Mouse (Mus musculus): ENCODE measurements around the gene Ccdc36.

The Ccdc36 gene

GRCm38 (mm10) chr9:108445125-108445524 is 16.8 kb upstream of the Ccdc36 start:
- no peak for DNase-seq (ENCODE audit: low spot score in 2 of 2)

GRCm38 (mm10) chr9:108441236-108441919 is 13.1 kb upstream of the Ccdc36 start:
- DNase-seq (ENCODE audit: low spot score in 2 of 2), result no peak

GRCm38 (mm10) chr9:108440485-108440884 is 12.2 kb upstream of the Ccdc36 start:
- no peak for DNase-seq (ENCODE audit: low spot score in 2 of 2)

GRCm38 (mm10) chr9:108439176-108439575 is 10.9 kb upstream of the Ccdc36 start:
- no peak for DNase-seq (ENCODE audit: low spot score in 2 of 2)

GRCm38 (mm10) chr9:108436182-108436581 is 7.9 kb upstream of the Ccdc36 start, which contains the start of gene BC048562:
Gene BC048562 (plus strand): TSS chr9:108436482.
- no peak for DNase-seq (ENCODE audit: low spot score in 2 of 2)

- DNase-seq (ENCODE audit: low spot score in 2 of 2), result no peak
These were observed 3.3 kb upstream of the Ccdc36 start for GRCm38 (mm10) chr9:108431431-108432067.

GRCm38 (mm10) chr9:108412221-108412620 is 16.1 kb downstream of the Ccdc36 start:
- no peak for DNase-seq (ENCODE audit: low spot score in 2 of 2)

GRCm38 (mm10) chr9:108411381-108411942 is 16.8 kb downstream of the Ccdc36 start:
- DNase-seq (ENCODE audit: low spot score in 2 of 2), result peak in 1 of 2 experiments; percentile 43

GRCm38 (mm10) chr9:108409535-108409934 is 18.7 kb downstream of the Ccdc36 start:
- no peak for DNase-seq (ENCODE audit: low spot score in 2 of 2)

GRCm38 (mm10) chr9:108404451-108404850 is 23.8 kb downstream of the Ccdc36 start:
- DNase-seq (ENCODE audit: low spot score in 2 of 2), result no peak

- DNase-seq (ENCODE audit: low spot score in 2 of 2), result peak in 1 of 2 experiments; percentile 32
These were observed 25.2 kb downstream of the Ccdc36 start for GRCm38 (mm10) chr9:108403081-108403480.

GRCm38 (mm10) chr9:108401186-108401960 is 26.9 kb downstream of the Ccdc36 start:
- DNase-seq (ENCODE audit: low spot score in 2 of 2), result peak; percentile 46 to 59

GRCm38 (mm10) chr9:108398324-108398723 is 30.0 kb downstream of the Ccdc36 start:
- no peak for DNase-seq (ENCODE audit: low spot score in 2 of 2)

GRCm38 (mm10) chr9:108395427-108395826 is 32.9 kb downstream of the Ccdc36 start:
- DNase-seq (ENCODE audit: low spot score in 2 of 2), result no peak

- no peak for DNase-seq (ENCODE audit: low spot score in 2 of 2)
These were observed 34.1 kb downstream of the Ccdc36 start for GRCm38 (mm10) chr9:108394191-108394590.

GRCm38 (mm10) chr9:108392676-108393075 is 35.6 kb downstream of the Ccdc36 start, which contains the start of gene 1700102P08Rik:
Gene 1700102P08Rik (plus strand): TSS chr9:108392805.
- no peak for DNase-seq (ENCODE audit: low spot score in 2 of 2)

GRCm38 (mm10) chr9:108389220-108389619 is 39.1 kb downstream of the Ccdc36 start:
- DNase-seq (ENCODE audit: low spot score in 2 of 2), result no peak

- DNase-seq (ENCODE audit: low spot score in 2 of 2), result no peak
These were observed 39.7 kb downstream of the Ccdc36 start for GRCm38 (mm10) chr9:108388601-108389000.

GRCm38 (mm10) chr9:108386816-108387215 is 41.5 kb downstream of the Ccdc36 start:
- DNase-seq (ENCODE audit: low spot score in 2 of 2), result no peak

- DNase-seq (ENCODE audit: low spot score in 2 of 2), result no peak
These were observed 43.3 kb downstream of the Ccdc36 start for GRCm38 (mm10) chr9:108385006-108385405.

- no peak for DNase-seq (ENCODE audit: low spot score in 2 of 2)
These were observed 46.9 kb downstream of the Ccdc36 start for GRCm38 (mm10) chr9:108381382-108381781.

GRCm38 (mm10) chr9:108379294-108379693 is 49.0 kb downstream of the Ccdc36 start:
- no peak for DNase-seq (ENCODE audit: low spot score in 2 of 2)
